Mouse (Mus musculus) hindbrain, embryonic 11.5 days (tissue): ENCODE measurements at regions not wholly inside any gene's neighbourhood (a gene's known extent, or its start where the extent isn't known, plus 50 kb on each side); places are given as distances from the start of the nearest gene placed in this dataset.

ENCODE experiments used
- ATAC-seq: fragments of 200-750 bp; cut with Nextera tagmentation; 2 replicates; pipeline ENCODE4 v1.8.0; 2017; ENCODE audit warnings: mild to moderate bottlenecking, moderate TSS enrichment, moderate library complexity; ENCODE audit not compliant: low FRiP score
- DNase-seq: peaks from one replicate; pipeline ENCODE4 v3.0.0-alpha.2; 2015; ENCODE audit warnings: low spot score
- H3K27ac ChIP-seq: fragments of 300-500 bp; sonication (generic); 2 replicates; pipeline ENCODE4 v1.5.1; 2014; ENCODE audit warnings: mild to moderate bottlenecking, low read depth, low read length
- H3K27me3 ChIP-seq: fragments of 300-500 bp; sonication (generic); 2 replicates; pipeline ENCODE4 v1.6.1; 2014; ENCODE audit warnings: mild to moderate bottlenecking, low read length, moderate library complexity, mixed read lengths; ENCODE audit not compliant: control insufficient read depth, insufficient read depth
- H3K36me3 ChIP-seq: fragments of 300-500 bp; sonication (generic); 2 replicates; pipeline ENCODE4 v1.6.1; 2014; ENCODE audit warnings: mild to moderate bottlenecking, low read length, moderate library complexity, mixed read lengths; ENCODE audit not compliant: control insufficient read depth, insufficient read depth
- H3K4me1 ChIP-seq: fragments of 300-500 bp; sonication (generic); replicated peaks from 2 replicates; pipeline ENCODE4 v1.6.1; 2014; ENCODE audit warnings: low read length, mixed read lengths; ENCODE audit not compliant: control insufficient read depth, insufficient read depth
- H3K4me2 ChIP-seq: fragments of 300-500 bp; sonication (generic); replicated peaks from 2 replicates; pipeline ENCODE4 v1.6.1; 2014; ENCODE audit warnings: mild to moderate bottlenecking, low read depth, low read length
- H3K4me3 ChIP-seq: fragments of 300-500 bp; sonication (generic); 2 replicates; pipeline ENCODE4 v1.5.1; 2014; ENCODE audit warnings: low read depth, low read length
- H3K9ac ChIP-seq: fragments of 300-500 bp; sonication (generic); 2 replicates; pipeline ENCODE4 v1.6.1; 2014; ENCODE audit warnings: low read depth, low read length
- H3K9me3 ChIP-seq: fragments of 300-500 bp; sonication (generic); 2 replicates; pipeline ENCODE4 v1.6.1; 2016; ENCODE audit warnings: low read length; ENCODE audit not compliant: control insufficient read depth
- WGBS: fragments of 180-500 bp; shearing (Covaris S2); extraction: QIAGEN DNeasy Blood & Tissue Kit; methylation state at CpG from one replicate; pipeline ENCODE4 v1.1.7; 2014; 5-methylcytosine and 5-hydroxymethylcytosine counted together

DNA sequence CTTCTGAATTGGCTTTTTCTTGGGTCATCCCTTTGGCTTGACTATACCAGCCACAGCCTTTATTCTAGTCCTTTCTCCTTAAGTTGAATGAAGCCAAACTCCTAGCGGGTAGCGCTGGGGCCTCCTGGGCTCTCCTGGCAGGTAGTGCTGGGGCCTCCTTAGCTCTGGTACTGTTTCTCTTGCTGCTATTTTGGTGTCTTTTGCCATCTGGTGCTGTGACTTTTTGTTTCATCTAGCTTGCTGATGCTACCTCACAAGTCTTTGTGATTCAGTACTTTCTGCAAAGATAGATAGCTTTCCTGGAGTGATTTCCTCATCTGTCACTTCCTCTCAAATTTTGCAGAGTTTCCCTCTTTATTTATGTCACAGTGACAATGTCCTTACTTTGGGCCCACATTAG is 90.1 kb downstream of the Tmem200c start:
- 90% methylated on average over 2 of the region's 2 CpGs for WGBS

DNA sequence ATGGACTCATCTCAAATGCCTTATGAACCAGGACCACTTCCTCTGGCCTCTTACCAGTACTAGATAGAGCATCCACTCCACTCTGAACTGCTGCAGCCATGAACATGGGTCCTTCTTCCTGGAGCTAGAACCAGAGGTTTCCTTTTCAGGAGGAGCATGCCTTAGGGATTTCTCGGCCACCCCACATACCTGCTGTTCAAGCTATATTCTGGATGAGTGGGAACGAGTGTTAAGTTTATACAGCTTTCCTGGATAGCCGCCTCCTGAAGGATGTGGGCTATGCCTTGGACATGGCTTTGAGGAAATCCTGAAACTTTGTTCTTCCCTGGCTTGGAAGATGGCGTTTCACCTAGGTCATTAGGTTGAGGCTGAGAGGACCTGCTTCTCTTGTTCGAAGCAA is 91.8 kb downstream of the Tmem200c start:
- 92% methylated on average over 5 of the region's 5 CpGs for WGBS
- no peaks in the 10 kb centered on the region for H3K9me3 ChIP-seq
- no peak overlapping the region for H3K4me3 ChIP-seq
- DNase-seq: no peak
- H3K27me3 ChIP-seq: no peaks in the 10 kb centered on the region
- H3K9ac ChIP-seq: no peak overlapping the region
- no peak overlapping the region for H3K4me2 ChIP-seq
- no peaks in the 10 kb centered on the region for H3K4me1 ChIP-seq
- no peak overlapping the region for H3K27ac ChIP-seq
- no peaks in the 10 kb centered on the region for H3K36me3 ChIP-seq
- no peak for ATAC-seq

More for the DNA sequence above, 90.1 kb downstream of the Tmem200c start:
- Histone ChIP-seq H3K36me3 (no peaks in the 10 kb centered on the region), H3K27ac (no peak overlapping the region), H3K4me1 (no peaks in the 10 kb centered on the region), H3K9ac (no peak overlapping the region), H3K4me3 (no peak overlapping the region), H3K4me2 (no peak overlapping the region), H3K27me3 (no peaks in the 10 kb centered on the region), H3K9me3 (no peaks in the 10 kb centered on the region)
- DNase-seq: no peak
- no peak for ATAC-seq

DNA sequence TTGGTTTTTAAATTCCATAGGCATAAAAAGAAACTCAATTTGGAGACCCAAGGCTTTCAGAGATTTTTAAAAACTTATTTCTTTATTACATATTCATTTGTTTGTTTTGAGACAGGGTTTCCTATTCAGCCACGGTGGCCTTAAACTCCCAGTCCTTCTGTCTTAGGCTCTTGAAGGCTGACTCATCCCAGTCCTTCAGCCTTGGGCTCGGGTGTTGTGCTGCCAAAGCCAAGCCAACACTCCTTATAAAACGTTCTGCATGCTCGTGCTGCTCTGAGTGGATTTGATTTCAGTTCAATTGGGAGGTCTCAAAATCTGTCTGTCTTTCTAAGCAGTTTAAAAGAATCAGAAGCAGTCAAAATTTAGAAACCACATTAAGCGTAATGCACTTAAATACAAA is 96.8 kb downstream of the Tmem200c start:
- WGBS: 87% methylated on average over 5 of the region's 5 CpGs
- Histone ChIP-seq H3K9ac (no peak overlapping the region), H3K4me1 (no peaks in the 10 kb centered on the region), H3K9me3 (no peaks in the 10 kb centered on the region), H3K27me3 (no peaks in the 10 kb centered on the region), H3K4me2 (no peak overlapping the region), H3K36me3 (no peaks in the 10 kb centered on the region), H3K4me3 (no peak overlapping the region), H3K27ac (no peak overlapping the region)
- ATAC-seq: no peak
- DNase-seq: no peak

DNA sequence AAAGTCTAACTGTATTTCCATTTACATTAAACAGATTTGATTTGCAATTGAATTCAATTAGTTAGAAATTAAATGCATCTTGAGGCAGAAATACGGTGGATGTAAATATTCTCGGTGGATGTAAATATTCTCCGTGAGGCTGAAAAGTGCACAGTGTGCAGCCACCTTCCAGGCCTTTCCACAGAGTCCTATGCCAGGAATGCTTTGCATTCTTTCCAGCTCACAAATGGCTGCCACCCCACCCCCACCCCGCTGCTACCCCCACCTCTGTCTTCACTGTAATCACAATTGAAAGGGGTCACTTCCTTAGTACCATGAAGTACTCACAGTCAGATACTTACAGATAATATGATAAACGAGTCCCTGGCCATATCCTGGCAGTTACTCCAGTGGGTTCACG is 101.0 kb downstream of the Tmem200c start:
- no peak overlapping the region for H3K4me2 ChIP-seq
- H3K9me3 ChIP-seq: no peaks in the 10 kb centered on the region
- WGBS: 66% methylated on average over 6 of the region's 6 CpGs
- no peaks in the 10 kb centered on the region for H3K4me1 ChIP-seq
- H3K27ac ChIP-seq: no peak overlapping the region
- no peak overlapping the region for H3K4me3 ChIP-seq
- ATAC-seq (no peak; the same call in 1 of the 2 replicates), DNase-seq (no peak)
- no peaks in the 10 kb centered on the region for H3K27me3 ChIP-seq
- no peak overlapping the region for H3K9ac ChIP-seq
- no peaks in the 10 kb centered on the region for H3K36me3 ChIP-seq

DNA sequence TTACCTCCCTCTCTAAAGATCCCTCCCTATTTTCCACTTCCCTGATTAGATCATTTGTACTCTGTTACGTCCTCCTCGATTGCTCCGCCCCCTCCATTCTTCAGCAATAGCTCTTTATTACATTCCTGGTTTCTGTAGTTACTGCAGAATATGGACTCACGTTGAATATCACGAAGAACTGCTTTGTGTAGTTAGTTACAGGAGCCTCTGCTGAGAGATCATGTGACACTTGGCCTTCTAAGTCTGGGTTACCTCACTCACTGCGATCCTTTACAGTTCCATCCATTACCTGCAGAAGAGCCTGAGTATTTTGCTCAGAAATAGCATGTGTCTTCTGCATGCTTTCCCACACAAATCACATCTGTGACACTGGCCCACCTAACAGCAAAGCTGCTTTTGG is 102.3 kb downstream of the Tmem200c start:
- Histone ChIP-seq H3K36me3 (no peaks in the 10 kb centered on the region), H3K9ac (no peak overlapping the region), H3K27me3 (no peaks in the 10 kb centered on the region), H3K4me2 (no peak overlapping the region), H3K4me1 (no peaks in the 10 kb centered on the region), H3K9me3 (no peaks in the 10 kb centered on the region), H3K4me3 (no peak overlapping the region), H3K27ac (no peak overlapping the region)
- no peak for ATAC-seq
- no peak for DNase-seq
- 80% methylated on average over 6 of the region's 6 CpGs for WGBS

DNA sequence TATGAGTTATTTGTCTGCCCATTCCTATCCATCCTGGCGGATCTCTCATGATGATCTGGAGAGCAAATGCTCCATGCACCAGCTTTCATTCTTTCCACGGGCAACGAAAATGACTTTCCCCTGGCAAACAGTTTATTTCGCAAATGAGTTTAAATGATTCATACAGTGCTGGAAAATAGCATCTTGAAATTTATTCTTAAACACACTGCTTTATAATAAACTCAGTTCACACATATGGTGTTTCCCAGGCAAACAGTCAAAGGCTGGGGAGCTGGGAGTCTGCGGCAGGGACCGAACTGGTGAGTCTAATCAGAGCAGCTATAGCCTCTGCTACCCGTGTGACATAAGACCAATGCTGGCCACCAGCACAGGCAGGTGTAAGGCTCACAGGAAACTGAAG is 106.8 kb downstream of the Tmem200c start:
- no peaks in the 10 kb centered on the region for H3K27me3 ChIP-seq
- no peaks in the 10 kb centered on the region for H3K9me3 ChIP-seq
- no peaks in the 10 kb centered on the region for H3K4me1 ChIP-seq
- H3K4me3 ChIP-seq: no peak overlapping the region
- no peaks in the 10 kb centered on the region for H3K36me3 ChIP-seq
- no peak overlapping the region for H3K4me2 ChIP-seq
- no peak for ATAC-seq
- WGBS: 93% methylated on average over 7 of the region's 7 CpGs
- H3K27ac ChIP-seq: no peak overlapping the region
- DNase-seq: no peak
- no peak overlapping the region for H3K9ac ChIP-seq

DNA sequence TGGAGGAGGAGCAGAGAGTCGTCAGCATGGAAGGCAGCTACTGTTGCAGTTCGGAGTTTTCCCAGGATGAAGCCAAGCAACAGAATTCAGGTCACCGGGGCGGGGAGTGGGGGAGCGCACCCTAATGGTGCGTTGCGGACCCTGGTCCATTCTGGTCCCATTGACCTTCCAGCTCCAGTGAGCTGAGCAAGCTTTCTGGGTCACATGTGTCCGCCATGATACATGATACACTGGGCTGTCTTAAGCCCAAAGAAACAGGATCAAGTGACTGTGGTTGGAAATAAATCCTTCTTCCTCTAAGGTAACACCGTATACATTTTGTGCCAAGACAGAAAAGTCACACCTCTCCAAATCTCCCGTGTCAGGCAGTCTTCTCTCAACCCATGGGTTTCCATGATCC is 107.6 kb downstream of the Tmem200c start:
- Histone ChIP-seq H3K27ac (no peak overlapping the region), H3K4me2 (no peak overlapping the region), H3K9me3 (no peaks in the 10 kb centered on the region), H3K36me3 (no peaks in the 10 kb centered on the region), H3K4me1 (no peaks in the 10 kb centered on the region), H3K27me3 (no peaks in the 10 kb centered on the region), H3K4me3 (no peak overlapping the region), H3K9ac (no peak overlapping the region)
- 76% methylated on average over 9 of the region's 10 CpGs for WGBS
- no peak for DNase-seq
- no peak for ATAC-seq

DNA sequence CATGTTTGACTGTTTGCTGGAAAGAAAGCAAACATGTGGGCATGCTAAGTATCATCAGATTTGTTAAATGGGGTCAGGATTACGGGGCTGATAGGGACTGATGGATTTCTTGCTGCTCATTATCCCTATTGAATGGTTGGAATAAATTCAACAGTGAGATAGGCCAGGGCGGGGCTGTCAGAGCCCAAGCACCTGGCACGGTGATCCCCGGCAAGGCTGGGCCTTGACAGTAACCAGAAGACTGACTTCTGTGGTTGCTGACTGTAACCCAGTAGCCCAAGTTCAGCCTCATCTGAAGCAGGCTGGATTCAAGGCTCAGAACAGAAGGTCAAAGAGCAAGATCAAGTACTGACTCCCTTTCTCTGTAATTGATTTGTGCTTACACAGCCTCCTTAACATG is 109.6 kb downstream of the Tmem200c start:
- H3K27ac ChIP-seq: no peak overlapping the region
- no peaks in the 10 kb centered on the region for H3K36me3 ChIP-seq
- H3K27me3 ChIP-seq: no peaks in the 10 kb centered on the region
- WGBS: 77% methylated on average over 4 of the region's 4 CpGs
- no peak overlapping the region for H3K4me3 ChIP-seq
- no peak for ATAC-seq
- H3K4me1 ChIP-seq: no peaks in the 10 kb centered on the region
- no peak overlapping the region for H3K4me2 ChIP-seq
- no peak overlapping the region for H3K9ac ChIP-seq
- DNase-seq: no peak
- H3K9me3 ChIP-seq: no peaks in the 10 kb centered on the region

DNA sequence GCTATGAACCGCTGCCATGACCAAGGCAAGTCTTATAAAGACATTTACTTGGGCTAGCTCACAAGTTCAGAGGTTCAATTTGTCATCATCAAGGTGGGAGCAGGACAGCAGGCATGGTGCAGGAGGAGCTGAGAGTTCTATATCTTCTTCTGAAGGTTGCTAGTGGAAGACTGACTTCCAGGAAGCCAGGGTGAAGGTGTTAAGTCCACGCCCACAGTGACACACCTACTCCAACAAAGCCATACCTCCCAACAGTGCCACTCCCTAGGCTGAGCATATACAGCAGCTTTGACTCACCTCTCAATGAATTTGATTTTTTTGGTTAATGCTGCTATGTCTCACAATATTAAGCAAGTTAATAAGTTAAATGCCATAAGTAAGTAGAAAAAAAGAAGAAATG is 119.2 kb upstream of the Epb41l3 start:
- Histone ChIP-seq H3K9ac (no peak overlapping the region), H3K9me3 (no peaks in the 10 kb centered on the region), H3K4me1 (no peaks in the 10 kb centered on the region), H3K4me2 (no peak overlapping the region), H3K27ac (no peak overlapping the region), H3K27me3 (no peaks in the 10 kb centered on the region), H3K36me3 (no peaks in the 10 kb centered on the region), H3K4me3 (no peak overlapping the region)
- no peak for DNase-seq
- 91% methylated on average over 2 of the region's 2 CpGs for WGBS
- ATAC-seq: no peak
